Mouse (Mus musculus) 416B (cell line): ENCODE results near the gene Olfr560.

Experiments used
- DNase-seq: peaks from one replicate; pipeline ENCODE4 v3.0.0; 2011; ENCODE audit warnings: low read depth

The Olfr560 gene

GRCm38 (mm10) chr7:102759266-102759665 is at the start of gene Olfr560, which contains the start of gene Olfr78:
TSS of gene Olfr560 (minus strand) at chr7:102759366.
TSS of gene Olfr78 (minus strand) at chr7:102759471.
- DNase-seq, result no peak

- DNase-seq, result no peak
Measured at GRCm38 (mm10) chr7:102803180-102803579, 44.0 kb upstream of the Olfr560 start, which contains the start of gene Olfr564. TSS of gene Olfr564 (plus strand) at chr7:102803480.

DNA sequence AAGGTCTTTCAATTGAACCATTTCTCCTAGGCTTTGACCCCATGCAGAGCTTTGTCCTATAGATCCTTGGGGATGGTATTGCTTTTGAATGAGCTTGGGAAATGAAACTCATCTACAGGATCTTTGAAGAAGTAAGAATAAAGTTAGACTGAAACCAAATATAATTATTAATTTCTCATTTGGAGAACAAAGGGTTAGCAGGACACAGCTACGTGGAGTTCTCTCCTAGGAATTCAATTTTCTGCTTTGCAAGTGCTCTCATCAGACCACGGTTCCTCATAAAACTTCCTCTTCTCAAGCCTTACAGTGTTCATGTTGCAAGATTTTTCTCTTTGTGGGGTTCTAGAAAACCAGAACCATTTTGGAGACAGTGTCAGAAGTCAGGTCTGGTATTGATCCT is 11.8 kb upstream of the Olfr560 start, which contains the start of gene Olfr561:
Gene Olfr561 (plus strand): TSS at position 301 of the 400 bp plus-strand sequence.
- no peak for DNase-seq

- DNase-seq, result peak; percentile 21
Measured at GRCm38 (mm10) chr7:102752086-102752485, 7.1 kb downstream of the Olfr560 start.

GRCm38 (mm10) chr7:102737705-102738104 is 21.5 kb downstream of the Olfr560 start:
- DNase-seq, result no peak

DNA sequence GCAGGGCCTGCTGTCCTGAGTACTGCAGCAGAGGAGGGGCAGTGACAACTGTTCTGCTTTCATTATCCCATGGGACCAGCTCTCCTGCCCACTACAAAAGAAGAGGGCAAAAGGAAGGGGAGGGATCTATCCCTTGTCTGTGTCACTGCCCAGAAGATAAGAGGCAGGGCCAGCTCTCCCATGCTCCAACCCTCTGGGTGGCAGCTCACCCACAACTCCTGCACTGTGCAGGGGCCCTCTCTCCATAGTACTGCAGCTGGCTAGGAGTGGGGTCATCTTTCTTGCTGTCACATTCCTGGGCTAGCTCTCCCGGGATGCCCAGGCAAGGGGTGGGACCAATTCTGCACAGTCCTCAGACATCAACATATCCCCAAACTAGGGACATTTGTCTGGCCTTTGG is 25.4 kb downstream of the Olfr560 start:
- DNase-seq, result no peak

- no peak for DNase-seq
Measured at GRCm38 (mm10) chr7:102727391-102727790, 31.8 kb downstream of the Olfr560 start, which contains the start of gene Olfr559. TSS of gene Olfr559 (minus strand) at chr7:102727491.

DNA sequence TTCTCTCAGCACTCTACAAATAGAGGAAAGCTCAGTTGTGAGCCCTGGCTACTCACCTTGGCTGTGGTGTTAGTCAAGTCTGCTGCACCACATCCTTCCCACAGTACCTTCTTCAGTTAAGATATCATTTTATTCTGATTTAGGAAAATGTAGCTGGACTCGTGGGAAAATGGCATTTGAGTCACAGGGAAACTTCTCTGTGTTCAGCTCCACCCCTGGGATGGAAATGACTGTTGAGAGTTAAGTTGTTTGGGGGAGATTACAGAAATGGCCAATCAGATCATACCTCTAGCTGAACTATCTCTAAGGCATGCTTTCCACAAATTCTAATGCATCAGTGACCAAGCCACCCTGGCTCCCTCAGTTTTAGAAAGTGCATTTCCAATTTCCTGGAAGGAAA is 40.2 kb downstream of the Olfr560 start, which contains the start of gene Olfr33:
Gene Olfr33 (minus strand): TSS at position 101 of the 400 bp plus-strand sequence.
- DNase-seq, result no peak

GRCm38 (mm10) chr7:102701915-102702314 is 57.3 kb downstream of the Olfr560 start, which contains the start of gene Olfr558:
TSS of gene Olfr558 (plus strand) at chr7:102702215.
- DNase-seq, result no peak
